Mouse (Mus musculus): ENCODE results near the gene Emc7.

Gene Emc7

GRCm38 (mm10) chr2:112480669-112481068 lies 25.9 kb downstream of the Emc7 start, which contains the start of gene Chrm5:
Gene Chrm5, minus strand, starts transcription at chr2:112480769.
- no peak for DNase-seq

GRCm38 (mm10) chr2:112481564-112481963 lies 26.8 kb downstream of the Emc7 start:
- peak; percentile 51 to 59 for DNase-seq

DNA sequence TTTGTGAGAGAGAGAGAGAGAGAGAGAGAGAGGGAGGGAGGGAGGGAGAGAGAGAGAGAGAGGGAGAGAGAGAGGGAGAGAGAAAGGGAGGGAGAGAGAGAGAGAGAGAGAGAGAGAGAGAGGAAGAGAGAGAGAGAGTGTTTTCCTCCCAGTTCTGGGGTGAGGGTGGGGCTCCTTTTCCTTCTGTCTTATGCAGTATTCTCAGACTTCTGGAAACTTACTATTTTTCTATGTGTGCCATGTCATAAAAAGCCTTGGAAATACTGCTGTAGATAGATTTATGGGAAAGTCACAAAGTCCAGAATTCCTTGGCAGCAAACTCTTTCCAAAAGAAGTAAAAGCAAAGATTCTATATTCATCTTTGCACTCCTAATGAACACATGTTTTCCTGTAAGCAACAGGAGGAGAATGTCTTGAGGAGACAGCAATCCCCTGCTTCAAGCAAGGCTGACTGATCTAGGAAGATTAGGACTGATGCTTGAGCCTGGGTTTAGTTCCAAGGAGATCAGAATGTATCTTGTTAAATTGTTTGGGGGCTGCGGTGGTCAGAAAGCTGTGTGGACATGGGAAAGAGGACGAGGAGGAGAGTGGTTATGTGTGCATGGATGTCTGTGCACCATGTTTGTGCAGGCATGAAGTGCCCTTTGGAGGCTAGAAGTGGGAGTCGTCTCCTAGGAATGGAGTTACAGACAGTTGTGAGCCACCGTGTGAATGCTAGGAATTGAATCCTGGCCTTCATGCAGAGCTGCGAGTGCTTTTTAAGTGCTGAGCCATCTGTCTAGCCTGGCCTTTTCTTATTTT lies 27.9 kb downstream of the Emc7 start:
- no peak for DNase-seq

GRCm38 (mm10) chr2:112483334-112483651 lies 28.5 kb downstream of the Emc7 start:
- DNase-seq, result no peak

DNA sequence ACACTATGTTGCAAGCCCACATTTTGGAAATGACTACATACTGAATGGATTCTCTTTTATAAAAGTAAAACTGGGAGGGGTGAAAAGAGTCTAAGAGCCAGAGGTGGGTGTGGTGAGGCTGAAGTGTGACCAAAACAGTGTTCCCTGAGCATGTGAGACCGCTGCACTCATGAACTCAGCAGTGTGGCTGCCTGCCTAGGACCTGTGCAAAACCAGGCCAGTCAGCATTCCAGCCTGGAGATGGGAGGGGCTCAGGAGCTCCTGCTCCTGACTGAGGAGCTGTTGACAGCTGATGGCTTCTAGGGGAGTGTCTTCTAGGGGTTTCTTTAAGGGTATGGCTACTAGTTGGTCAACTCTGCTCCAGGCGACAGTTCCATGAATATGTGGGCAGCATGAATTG lies 30.1 kb downstream of the Emc7 start:
- DNase-seq, result no peak

GRCm38 (mm10) chr2:112490483-112491196 lies 35.8 kb downstream of the Emc7 start:
- no peak for DNase-seq

GRCm38 (mm10) chr2:112491629-112492028 lies 36.8 kb downstream of the Emc7 start:
- no peak for DNase-seq

GRCm38 (mm10) chr2:112492431-112492855 lies 37.6 kb downstream of the Emc7 start:
- no peak for DNase-seq

- DNase-seq, result peak; percentile 72 to 79
Measured at GRCm38 (mm10) chr2:112492856-112493538, 38.2 kb downstream of the Emc7 start, which contains the start of gene Aven. Gene Aven, plus strand, starts transcription at chr2:112492964.

- peak; percentile 5 for DNase-seq
Measured at GRCm38 (mm10) chr2:112493539-112494260, 38.9 kb downstream of the Emc7 start.

DNA sequence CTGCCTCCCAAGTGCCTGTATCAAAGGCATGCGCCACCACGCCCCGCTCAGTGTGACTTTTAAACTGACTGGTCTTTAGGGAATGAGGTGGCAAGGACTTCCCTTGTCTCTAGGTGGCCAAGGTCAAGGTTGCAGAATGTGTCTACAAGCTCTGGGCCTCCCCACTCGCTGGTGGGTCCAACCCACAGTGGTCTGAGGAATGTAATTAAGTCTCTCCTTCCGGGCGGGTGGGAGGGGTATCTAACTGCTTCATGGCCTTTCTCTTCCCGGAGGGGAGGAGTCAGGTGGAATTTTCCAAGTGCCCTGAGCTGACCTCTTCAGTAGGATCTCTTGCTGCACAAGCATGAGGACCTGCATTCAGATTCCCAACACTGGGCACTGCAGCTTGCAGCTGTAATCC lies 43.1 kb downstream of the Emc7 start:
- DNase-seq, result no peak

DNA sequence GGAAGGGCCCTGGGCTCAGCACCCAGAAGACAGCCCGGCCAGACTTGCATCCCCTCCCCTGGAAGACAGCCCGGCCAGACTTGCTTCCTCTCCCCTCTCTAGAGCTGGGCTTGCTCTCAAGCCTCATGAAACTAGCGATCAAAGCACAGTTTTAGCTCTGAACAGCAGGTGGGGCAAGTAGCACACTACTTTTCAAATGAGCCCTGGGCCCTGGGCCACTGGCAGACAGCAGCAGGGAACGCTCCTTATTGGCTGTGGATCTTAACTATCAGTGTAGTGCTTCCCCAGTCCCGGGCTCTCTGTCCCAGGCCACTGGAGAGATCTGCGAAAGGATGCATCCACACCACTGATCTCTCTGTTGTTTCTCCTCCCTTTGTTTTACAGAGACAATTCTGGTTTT lies 46.4 kb downstream of the Emc7 start:
- DNase-seq, result peak; percentile 50 to 58

DNA sequence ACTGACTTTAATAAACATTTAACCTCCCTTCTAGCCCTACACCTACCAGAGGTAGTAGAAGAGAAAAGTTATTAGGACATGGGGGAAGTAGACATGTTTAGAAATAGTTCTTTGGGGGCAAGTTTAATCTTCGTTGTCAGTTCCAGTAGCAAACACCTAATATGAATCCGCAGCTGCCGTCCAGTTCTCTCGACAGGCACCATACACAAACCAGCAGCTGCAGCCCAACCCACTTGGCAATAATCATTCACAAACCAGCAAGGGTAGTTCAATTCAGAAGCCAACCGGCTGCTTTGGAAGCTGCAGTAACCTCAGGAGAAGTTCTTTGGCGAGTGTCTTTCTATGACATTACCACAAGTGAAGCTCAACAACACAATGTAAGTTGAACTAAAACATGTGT lies 49.2 kb downstream of the Emc7 start:
- DNase-seq, result no peak

- no peak for DNase-seq
Measured at GRCm38 (mm10) chr2:112506841-112507435, 52.1 kb downstream of the Emc7 start.

GRCm38 (mm10) chr2:112507444-112507843 lies 52.6 kb downstream of the Emc7 start:
- no peak for DNase-seq

- DNase-seq, result no peak
Measured at GRCm38 (mm10) chr2:112510140-112510539, 55.3 kb downstream of the Emc7 start.

DNA sequence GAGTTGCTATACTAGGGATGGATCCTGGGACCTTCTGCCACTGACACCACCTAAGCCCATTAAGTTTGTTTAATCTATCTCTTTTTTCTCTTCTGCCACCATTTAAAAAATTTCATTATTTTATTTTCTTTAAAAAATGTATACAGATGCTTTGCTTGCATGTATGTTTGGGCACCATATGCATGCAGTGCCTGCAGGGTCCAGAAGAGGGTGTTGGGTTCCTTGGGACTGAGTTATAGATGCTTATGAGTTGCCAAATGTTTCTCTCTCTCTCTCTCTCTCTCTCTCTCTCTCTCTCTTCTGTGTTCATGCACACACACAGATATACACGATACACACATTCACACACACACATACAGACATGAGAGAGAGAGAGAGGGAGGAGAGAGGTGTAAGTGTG lies 58.2 kb downstream of the Emc7 start:
- no peak for DNase-seq

GRCm38 (mm10) chr2:112516728-112517127 lies 61.9 kb downstream of the Emc7 start:
- no peak for DNase-seq

GRCm38 (mm10) chr2:112517218-112517617 lies 62.4 kb downstream of the Emc7 start:
- no peak for DNase-seq

DNA sequence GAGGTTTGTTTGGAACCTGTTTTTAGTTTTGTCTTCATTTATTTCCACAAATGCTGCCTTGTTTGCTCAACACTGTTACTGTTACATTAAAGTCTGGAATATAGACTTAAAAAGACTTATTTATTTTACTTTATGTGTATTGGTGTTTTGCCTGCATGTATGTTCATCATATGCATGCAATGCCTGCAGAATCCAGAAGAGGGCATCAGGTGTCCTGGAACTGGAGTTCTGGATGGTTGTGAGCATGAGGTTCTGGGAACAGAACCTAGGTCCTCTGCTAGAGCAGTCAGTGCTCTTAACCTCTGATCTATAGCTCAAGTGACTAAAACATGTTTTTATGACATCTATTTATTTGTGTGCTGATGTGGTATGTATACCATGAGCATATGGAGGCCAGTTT lies 63.7 kb downstream of the Emc7 start:
- no peak for DNase-seq

DNA sequence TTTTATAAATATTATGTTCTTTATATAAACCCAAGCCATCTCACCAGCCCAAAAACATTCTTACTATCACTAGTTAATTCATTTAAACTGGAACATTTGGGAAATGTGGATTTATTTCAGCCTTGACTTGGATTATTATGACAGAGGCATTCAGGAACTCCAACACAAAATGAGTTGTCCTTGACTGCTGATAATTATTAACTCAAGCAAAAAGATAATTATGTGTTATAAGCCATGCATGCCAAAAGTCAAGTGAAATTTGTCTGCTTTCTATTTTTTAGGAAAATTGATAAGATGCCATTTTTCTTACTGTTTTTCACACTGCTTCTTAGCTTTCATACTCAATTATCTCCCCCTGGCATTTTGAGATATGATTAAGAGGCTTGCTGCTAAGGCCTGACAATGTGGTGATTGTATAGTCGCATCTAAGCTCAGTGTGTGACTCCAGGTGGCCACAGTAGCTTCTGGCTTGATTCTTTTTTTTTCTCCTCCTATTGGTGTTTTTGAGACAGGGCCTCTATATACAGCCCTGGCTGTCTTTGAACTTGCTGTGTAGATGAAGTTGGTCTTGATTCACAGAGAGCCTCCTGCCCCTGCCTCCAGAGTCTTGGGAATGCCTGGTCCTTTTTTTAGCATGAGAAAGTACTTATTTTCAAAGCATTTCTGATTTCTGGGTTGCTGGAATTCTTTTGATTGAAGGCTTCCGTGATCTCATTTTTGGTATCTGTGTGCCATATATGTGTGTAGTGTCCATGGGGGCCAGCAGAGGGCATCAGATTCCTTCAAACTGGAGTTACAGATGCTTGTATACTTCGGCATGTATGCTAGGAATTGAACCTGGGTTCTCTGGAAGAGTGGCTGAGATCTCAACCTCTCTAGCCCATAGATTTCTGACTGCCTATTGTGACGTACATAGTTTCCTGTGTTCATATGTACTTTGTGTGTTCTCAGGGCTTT lies 66.0 kb downstream of the Emc7 start:
- DNase-seq, result no peak

All from B cell, adult 2 months (primary cell).